Mouse (Mus musculus): Measurements from ENCODE around the gene Phkb. TPM values are rescaled to one million over a fixed set of nuclear protein-coding genes. Genes with fewer than 3 reads are reported as not detected.
"Not testable (repeated sequence)": the region's sequence is repeated elsewhere in the genome, so short reads cannot be mapped to it uniquely, and the experiment has no call there.

The Phkb gene
- polyA plus RNA-seq (2012; ENCODE audit: insufficient read depth, insufficient read length, missing spikeins), result 57.7 and 64.5 TPM in 2 replicates

DNA sequence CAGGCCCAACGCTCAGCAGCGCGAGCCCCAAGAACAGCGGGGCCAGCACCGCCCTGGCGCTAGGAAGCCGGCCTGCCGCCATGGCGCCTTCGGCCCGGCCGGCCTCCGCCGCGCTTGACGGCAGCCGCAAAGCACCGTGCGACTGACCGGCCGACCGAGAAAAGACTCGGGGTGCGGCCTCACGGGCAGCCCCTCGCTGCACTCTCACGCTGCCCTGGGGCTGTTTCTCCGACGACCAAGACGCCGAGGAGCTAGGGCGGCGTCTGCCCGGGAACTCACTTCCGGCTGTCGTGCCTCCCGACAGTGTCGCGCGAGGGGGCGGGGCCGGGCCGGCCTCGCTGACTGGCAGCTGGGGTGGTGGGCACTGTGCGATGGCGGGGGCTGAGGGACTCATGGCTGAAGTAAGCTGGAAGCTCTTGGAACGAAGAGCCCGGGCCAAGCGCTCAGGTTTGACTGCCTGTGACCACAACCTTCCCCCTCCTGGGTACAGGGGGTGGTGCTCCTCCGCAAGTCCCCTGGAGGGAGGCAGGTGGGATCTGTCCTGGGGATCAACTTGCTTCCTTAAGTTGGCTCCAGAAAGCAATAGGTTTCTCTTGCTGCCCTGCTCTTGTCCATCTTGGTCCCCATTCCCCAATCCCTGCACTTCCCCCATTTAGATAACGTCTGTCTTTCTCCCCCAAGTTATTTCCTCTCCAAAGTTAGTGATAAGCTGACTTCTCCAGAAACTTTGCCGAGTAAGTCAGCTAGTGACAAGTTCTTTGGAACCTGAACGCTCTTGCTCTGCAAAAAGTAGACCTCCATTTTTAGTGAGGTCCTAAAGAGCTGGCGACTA is at the start of gene Phkb, which contains the start of gene Itfg1:
Phkb (plus strand) TSS at position 303 of the 832 bp plus-strand sequence.
Itfg1 (minus strand) TSS at position 265 of the 832 bp plus-strand sequence.
- peak within 1 kb of the TSS; percentile 86 for H3K4me3 ChIP-seq (ENCODE audit: insufficient read depth, low read depth, low read length)
- peak within 1 kb of the TSS; percentile 97 for H3K27ac ChIP-seq (replicated peaks; ENCODE audit: low read depth, low read length)
- peaks cover 8% of the 10 kb centered on the region; the same call in 1 of the 2 replicates for H3K4me1 ChIP-seq (ENCODE audit: control insufficient read depth, insufficient read depth, insufficient read length, low read length)

DNA sequence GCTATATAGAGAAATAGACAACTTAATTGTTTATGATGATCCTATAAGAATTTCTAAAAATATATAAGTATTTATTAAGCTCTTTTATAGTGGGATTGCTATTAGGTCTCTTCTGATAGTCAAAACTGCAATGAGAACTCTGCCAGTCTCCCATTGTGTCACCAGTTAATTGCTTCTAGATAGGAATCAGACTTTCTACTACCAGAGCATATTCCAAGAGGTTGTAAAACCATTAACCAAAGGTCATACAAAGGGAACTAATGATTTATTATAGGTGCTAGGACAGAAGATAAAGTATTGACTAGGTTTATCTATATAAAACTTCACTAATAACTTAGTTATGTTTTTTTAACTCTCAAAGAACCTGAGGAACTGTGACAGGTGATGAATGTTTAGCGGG is 44.4 kb upstream of the Phkb start:
- not testable (repeated sequence) for H3K4me1 ChIP-seq (ENCODE audit: control insufficient read depth, insufficient read depth, insufficient read length, low read length); H3K4me3 ChIP-seq (ENCODE audit: insufficient read depth, low read depth, low read length); H3K27ac ChIP-seq (replicated peaks; ENCODE audit: low read depth, low read length)

DNA sequence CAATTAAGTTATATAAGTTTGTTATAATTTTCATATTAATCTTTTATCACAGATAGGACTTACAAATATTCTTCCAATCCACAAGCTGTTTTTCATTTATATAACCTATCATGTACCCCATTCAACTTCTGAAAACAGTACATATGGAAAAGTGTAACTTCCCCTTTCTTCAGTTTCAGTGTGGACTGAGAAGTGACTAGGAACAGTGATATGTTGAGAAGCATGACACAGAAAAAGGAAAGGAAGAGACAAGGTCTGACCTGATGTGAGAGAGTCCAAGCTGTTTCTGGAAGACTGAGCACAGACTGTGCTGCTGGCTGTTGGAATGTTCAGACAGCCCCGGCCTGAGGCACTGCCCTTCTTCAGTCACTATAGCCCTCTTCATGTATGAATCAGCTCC is 40.6 kb upstream of the Phkb start:
- no peaks in the 10 kb centered on the region for H3K4me1 ChIP-seq (ENCODE audit: control insufficient read depth, insufficient read depth, insufficient read length, low read length)
- no peak overlapping the region for H3K4me3 ChIP-seq (ENCODE audit: insufficient read depth, low read depth, low read length)
- no peak overlapping the region for H3K27ac ChIP-seq (replicated peaks; ENCODE audit: low read depth, low read length)

DNA sequence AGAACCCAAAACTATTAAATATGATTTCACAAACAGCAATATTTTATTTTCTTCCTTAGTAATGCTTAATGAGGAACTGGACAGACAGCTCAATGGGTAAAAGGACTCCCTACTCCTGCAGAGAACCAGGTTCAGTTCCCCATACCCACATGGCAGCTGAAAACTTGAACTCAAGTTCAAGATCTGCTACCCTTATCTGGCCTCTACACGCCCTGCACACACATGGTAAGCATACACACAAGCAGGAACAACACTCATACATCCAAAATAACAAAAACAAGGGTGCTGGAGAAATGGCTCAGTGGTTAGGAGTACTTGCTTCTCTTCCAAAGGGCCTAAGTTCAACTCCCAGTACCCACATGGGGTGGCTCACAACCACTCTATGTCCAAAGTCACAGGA is 39.4 kb upstream of the Phkb start:
- no peak overlapping the region for H3K27ac ChIP-seq (replicated peaks; ENCODE audit: low read depth, low read length)
- H3K4me3 ChIP-seq (ENCODE audit: insufficient read depth, low read depth, low read length), result no peak overlapping the region
- no peaks in the 10 kb centered on the region for H3K4me1 ChIP-seq (ENCODE audit: control insufficient read depth, insufficient read depth, insufficient read length, low read length)

DNA sequence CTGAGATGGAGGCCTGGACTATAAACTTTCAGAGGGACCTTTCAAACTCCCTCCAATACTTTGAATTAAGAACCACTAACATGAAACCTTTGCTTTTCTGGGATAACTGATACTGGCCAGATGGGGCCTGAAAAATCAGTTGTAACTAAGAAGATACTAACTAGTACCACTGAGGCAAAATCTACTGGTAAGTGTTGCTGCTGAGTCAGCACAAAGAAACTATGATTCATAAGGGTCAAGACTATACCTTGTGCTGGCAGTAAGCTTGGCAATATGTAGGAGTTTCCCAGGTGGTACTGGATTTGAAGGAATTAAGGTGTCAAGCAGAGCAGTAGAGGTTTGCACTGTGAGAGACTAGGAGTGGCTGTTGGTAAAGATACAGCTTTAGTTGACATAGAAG is 27.1 kb upstream of the Phkb start:
- H3K27ac ChIP-seq (replicated peaks; ENCODE audit: low read depth, low read length), result no peak overlapping the region

DNA sequence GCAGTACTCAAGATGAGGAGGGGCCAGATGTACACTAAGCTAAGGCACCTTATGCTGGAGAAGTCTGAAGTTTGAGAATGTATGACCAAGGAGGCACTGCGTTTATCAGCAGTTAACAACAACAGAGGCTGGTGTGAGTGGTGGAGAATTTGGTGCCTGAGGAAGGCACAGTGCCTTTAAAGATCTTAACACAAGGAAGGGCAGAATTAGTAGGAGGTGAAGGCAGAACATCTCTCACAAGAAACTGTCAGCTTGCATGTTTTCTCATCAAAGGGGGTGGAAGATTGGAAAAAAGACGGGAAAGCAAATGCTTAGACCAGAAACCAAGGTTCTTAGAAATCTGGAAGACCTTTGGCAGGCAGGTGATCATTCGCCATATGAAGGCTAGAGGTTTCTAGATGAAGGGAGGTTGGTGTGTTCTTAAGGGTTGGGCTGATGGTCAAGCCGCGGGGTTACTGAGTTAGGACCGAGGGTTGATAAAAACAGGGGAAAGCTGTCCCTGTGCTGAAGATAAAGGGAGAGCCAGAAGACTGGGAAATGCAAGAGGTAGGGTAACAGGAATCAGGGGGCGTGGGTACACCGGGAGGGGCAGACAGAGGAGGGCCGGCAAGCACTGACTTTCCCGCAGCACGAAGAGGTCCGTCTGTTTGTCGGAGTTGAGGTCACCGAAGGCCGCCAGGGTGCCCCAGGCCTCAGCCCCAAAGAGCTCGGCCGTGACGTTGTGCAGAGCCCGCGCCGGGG is 673 bp upstream of the Phkb start:
- peak overlapping the region; percentile 86 for H3K4me3 ChIP-seq (ENCODE audit: insufficient read depth, low read depth, low read length)
- peak overlapping the region; percentile 97 for H3K27ac ChIP-seq (replicated peaks; ENCODE audit: low read depth, low read length)
- peaks cover 8% of the 10 kb centered on the region; the same call in 1 of the 2 replicates for H3K4me1 ChIP-seq (ENCODE audit: control insufficient read depth, insufficient read depth, insufficient read length, low read length)

More for the DNA sequence above, 27.1 kb upstream of the Phkb start:
- Histone ChIP-seq H3K4me3 (ENCODE audit: insufficient read depth, low read depth, low read length) (no peak overlapping the region), H3K4me1 (ENCODE audit: control insufficient read depth, insufficient read depth, insufficient read length, low read length) (no peaks in the 10 kb centered on the region)

DNA sequence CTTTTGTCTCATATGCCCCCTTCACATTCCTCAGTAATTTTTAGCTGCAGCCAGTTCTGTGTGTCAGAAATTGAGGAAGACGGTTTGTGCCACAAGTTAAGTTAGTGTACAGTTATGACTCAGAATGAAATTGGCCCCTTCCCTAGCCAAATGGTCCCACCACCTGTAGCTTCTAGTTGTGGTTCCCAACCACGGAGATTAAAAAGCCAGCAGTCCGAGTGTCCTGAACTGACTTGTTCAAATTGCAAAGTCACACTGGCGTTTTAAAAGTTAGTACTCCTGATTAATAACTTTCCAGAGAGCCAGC is 683 bp downstream of the Phkb start:
- peak overlapping the region; percentile 97 for H3K27ac ChIP-seq (replicated peaks; ENCODE audit: low read depth, low read length)
- H3K4me1 ChIP-seq (ENCODE audit: control insufficient read depth, insufficient read depth, insufficient read length, low read length), result peaks cover 8% of the 10 kb centered on the region; the same call in 1 of the 2 replicates
- peak overlapping the region; percentile 86 for H3K4me3 ChIP-seq (ENCODE audit: insufficient read depth, low read depth, low read length)

DNA sequence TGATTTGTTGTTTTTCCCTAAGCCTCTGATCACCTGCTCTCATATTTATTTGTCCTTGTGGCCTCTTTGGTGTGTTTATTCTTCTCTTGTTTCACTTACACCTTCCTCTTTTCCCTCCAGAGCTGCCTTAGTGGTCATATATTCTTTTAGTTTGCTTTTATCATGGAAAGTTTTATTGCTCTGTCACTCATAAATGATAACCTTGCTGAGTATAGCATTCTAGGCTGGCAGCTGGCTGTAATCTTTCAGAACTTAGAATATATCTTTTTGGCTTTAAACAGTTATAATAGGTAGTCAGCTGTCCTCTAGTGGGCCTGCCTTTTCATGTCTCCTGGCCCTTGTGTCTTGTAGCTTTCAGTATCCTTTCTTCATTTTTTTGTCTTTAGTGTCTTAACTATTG is 5.1 kb downstream of the Phkb start:
- H3K27ac ChIP-seq (replicated peaks; ENCODE audit: low read depth, low read length), result no peak overlapping the region
- no peak overlapping the region for H3K4me3 ChIP-seq (ENCODE audit: insufficient read depth, low read depth, low read length)
- no peaks in the 10 kb centered on the region for H3K4me1 ChIP-seq (ENCODE audit: control insufficient read depth, insufficient read depth, insufficient read length, low read length)

DNA sequence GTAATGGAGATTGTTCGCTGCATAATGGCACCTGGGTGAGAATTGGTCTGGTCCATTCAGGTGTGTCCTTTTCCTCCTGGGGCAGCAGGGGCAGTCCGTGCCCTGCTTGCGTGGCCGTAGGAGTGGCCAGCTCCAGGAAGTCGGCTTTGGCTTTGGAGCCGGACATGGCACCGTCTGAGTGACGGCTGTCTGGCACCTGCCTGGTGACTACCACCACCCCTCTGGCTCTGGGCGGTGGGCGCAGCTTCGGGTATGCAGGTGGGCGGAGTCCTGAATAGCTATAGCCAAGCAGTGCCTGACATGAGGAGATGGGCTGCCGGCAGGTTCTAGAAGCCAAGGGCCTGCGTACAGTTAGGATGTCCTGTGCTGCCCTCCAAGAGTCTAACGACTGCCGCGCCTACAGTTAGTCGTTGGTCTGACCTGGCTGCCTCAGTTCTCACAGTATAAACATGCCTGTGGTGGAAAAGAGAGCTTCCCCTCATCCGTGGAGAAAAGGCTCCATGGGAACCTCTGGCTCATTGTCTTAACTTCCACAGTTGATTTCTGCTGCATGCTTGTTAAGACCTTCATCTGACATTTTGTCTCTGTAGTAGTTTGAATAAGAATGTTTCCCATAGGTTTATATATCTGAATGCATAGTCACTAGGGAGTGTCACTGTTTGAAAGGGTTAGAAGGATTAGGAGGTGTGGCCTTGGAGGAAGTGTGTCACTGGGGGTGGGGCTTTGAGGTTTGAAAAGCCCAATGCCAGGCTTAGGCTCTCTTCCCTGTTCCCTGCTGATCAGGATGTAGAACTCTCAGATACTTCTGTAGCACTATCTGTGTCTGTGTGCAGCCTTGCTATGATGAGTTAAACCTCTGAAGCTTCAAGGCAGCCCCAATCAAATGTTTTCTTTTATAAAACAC is 13.7 kb downstream of the Phkb start:
- H3K27ac ChIP-seq (replicated peaks; ENCODE audit: low read depth, low read length), result no peak overlapping the region
- no peak overlapping the region for H3K4me3 ChIP-seq (ENCODE audit: insufficient read depth, low read depth, low read length)
- H3K4me1 ChIP-seq (ENCODE audit: control insufficient read depth, insufficient read depth, insufficient read length, low read length), result no peaks in the 10 kb centered on the region; the same call in 1 of the 2 replicates

DNA sequence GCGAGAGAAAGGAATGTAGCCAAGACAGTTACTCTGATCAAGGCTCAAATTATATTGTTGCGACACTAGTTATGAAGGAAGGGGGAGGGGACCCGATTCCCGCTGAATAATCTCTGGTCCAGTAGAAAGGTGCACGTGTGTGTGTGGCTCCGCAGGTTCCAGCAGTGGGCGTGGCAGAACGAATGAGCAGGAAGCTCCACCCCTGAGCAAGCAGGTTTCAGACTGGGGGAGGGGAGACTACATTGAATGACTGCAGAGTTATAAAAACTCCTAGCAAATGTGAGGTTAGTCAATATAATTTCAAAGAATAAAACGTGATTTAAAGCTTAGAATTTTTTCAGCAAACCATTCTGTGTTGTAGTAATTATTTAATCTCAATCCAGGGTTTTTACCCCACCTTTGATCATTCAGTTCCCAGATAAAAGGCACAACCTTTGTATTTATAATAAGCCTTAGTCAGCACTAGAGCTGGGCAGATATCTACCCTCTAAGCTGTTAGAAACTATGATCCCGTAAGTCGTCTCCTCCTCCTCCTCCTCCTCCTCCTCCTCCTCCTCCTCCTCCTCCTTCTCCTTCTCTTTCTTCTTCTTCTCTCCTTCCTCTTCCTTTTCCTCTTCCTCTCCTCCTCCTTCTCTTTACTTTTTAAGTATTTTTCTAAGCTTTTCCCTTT is 16.6 kb downstream of the Phkb start:
- not testable (repeated sequence) for H3K4me3 ChIP-seq (ENCODE audit: insufficient read depth, low read depth, low read length); H3K4me1 ChIP-seq (ENCODE audit: control insufficient read depth, insufficient read depth, insufficient read length, low read length); H3K27ac ChIP-seq (replicated peaks; ENCODE audit: low read depth, low read length)

DNA sequence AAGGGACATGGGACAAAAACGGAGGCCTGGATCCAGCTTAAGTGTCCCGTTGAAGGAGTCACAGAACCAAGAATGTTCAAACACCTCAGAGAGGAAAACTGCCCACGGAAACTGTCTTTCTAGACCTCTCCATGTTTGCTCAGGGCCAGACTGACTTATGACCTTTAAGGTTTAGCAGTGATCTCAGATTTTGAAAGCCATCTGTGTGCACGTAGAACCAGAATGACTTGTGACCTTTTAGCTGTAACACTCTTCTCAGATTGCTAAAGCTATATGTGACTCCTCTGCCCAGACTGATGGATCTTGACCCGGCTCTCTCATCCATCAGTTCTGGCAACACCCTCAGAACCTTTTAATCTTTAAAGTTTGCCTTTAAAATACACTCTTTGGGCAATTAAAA is 19.9 kb downstream of the Phkb start:
- no peak overlapping the region for H3K4me3 ChIP-seq (ENCODE audit: insufficient read depth, low read depth, low read length)
- peaks cover 2% of the 10 kb centered on the region; the same call in 1 of the 2 replicates for H3K4me1 ChIP-seq (ENCODE audit: control insufficient read depth, insufficient read depth, insufficient read length, low read length)
- H3K27ac ChIP-seq (replicated peaks; ENCODE audit: low read depth, low read length), result no peak overlapping the region

DNA sequence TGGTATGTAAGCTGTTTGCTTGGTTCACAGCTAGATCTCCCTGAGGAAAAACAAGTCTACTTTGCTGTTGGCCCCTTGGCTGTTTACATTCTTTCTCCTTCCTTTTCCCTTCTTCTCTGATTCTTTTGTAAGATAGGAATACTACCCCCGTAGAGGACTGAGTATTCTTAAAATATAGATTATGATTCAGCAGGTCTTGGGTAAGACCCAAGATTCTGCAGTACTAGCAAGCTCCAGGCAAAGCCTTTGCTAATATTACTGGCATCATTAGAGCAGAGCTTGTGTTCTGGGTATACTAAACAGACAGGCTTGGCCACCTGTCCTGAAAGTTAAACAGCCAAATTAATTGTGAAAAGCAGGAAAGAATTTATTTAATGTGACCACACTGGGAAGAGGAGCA is 21.6 kb downstream of the Phkb start:
- 0 out of 2 replicates have a peak overlapping the region, but pooled peaks have one; percentile 6 for H3K27ac ChIP-seq (replicated peaks; ENCODE audit: low read depth, low read length)
- peaks cover 2% of the 10 kb centered on the region; the same call in 1 of the 2 replicates for H3K4me1 ChIP-seq (ENCODE audit: control insufficient read depth, insufficient read depth, insufficient read length, low read length)
- H3K4me3 ChIP-seq (ENCODE audit: insufficient read depth, low read depth, low read length), result no peak overlapping the region

DNA sequence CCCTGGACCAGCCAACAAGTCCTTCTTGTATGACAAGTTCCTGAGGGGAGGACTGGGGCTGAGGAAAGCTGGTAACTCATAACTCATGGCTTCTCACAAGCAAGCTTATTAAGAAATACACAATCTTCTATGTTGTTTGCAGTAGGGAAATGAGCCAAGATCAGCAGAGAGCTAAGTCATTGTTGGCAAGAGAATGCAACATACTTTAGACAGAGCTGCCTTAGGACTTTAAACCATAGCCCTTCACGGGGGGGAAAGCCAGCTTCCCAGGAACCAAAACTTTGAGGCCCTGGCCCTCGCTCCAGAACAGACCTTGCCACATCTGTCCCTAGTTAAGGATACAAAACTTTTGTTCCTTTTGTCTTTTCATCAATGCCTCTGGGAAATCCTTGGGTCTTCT is 30.9 kb downstream of the Phkb start:
- H3K4me3 ChIP-seq (ENCODE audit: insufficient read depth, low read depth, low read length), result no peak overlapping the region
- H3K4me1 ChIP-seq (ENCODE audit: control insufficient read depth, insufficient read depth, insufficient read length, low read length), result 0 out of 2 replicates have a peak, but pooled peaks cover 3% of the 10 kb centered on the region
- no peak overlapping the region for H3K27ac ChIP-seq (replicated peaks; ENCODE audit: low read depth, low read length)

DNA sequence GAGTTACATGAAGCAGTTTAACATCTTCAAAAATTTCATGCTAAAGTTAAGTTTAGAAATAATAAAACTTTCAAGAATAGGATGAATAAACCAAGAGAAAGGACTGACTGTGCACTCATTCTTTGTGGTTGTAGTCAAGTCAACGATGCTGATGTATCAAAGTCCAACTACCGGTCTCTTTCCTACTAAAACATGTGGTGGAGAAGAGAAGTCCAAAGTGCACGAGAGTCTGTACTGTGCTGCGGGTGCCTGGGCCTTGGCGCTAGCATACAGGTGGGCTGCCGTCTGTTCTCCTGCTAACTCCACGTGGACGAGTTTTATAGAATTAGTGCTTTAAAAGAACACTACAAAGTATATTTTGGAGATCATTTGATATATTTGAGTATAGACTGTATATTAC is 37.2 kb downstream of the Phkb start:
- H3K4me1 ChIP-seq (ENCODE audit: control insufficient read depth, insufficient read depth, insufficient read length, low read length), result no peaks in the 10 kb centered on the region
- no peak overlapping the region for H3K4me3 ChIP-seq (ENCODE audit: insufficient read depth, low read depth, low read length)
- H3K27ac ChIP-seq (replicated peaks; ENCODE audit: low read depth, low read length), result no peak overlapping the region

All from brown adipose tissue, adult 24 weeks (tissue).